Mouse (Mus musculus): ENCODE results near the gene Cd93.

DNA sequence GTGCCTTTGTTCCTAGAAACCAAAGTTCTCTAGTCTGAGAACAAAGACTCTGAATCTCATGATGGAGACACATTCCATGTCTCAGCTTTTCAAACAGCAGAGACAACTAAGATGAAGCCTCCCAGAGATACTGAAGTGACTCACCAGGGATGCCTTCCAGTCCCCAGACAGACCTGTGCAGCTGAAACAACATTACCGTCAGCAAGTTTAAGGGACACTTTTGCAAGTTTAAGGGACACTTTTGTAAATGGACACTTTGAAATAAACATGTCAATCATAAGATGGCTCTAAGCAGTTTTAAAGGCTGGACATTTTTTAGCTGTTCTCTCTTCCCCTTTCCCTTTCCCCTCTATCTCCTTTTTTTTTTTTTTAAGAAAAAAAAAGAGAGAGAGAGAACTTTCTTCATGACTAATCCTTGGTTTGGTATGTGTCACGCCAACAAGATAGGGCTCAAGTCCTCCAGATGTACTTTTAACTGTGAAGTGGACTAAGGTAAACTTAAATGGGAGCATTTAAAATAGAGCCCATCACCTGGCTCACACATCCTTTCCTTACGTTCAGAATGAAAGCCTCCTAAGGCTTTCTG is 3.6 kb downstream of the Cd93 start:
- TF ChIP-seq POLR2A (IDR thresholded peaks at IDR 0.05; ENCODE audit: insufficient read length, low read depth) (no peak), POLR2AphosphoS2 (IDR thresholded peaks at IDR 0.05; ENCODE audit: insufficient read length, low read depth) (no peak), TCF12 (IDR thresholded peaks at IDR 0.05; ENCODE audit: insufficient read depth, poor library complexity, severe bottlenecking) (peak; percentile 40), E2F4 (IDR thresholded peaks at IDR 0.05; ENCODE audit: insufficient read depth) (no peak), TCF3 (IDR thresholded peaks at IDR 0.05; ENCODE audit: insufficient read length, low read depth) (no peak), USF1 (IDR thresholded peaks at IDR 0.05; ENCODE audit: low read depth) (no peak), MYOD1 (IDR thresholded peaks at IDR 0.05; ENCODE audit: control insufficient read depth in 1 of 3, insufficient read length in 2 of 3, low read depth in 2 of 3) (peak; percentile 29 to 85 (median 55)), MYOG (IDR thresholded peaks at IDR 0.05; ENCODE audit: control insufficient read depth in 1 of 3, insufficient read depth in 1 of 3, insufficient read length in 2 of 3, low read depth in 2 of 3) (no peak), MAX (IDR thresholded peaks at IDR 0.05; ENCODE audit: low read depth) (no peak), SRF (IDR thresholded peaks at IDR 0.05; ENCODE audit: control insufficient read depth, insufficient read length, low read depth) (no peak)

Data from myocyte (in vitro differentiated cells).